Mouse (Mus musculus): ENCODE results near the gene Tmc7.

The Tmc7 gene

GRCm38 (mm10) chr7:118584257-118584907 lies at the start of gene Tmc7:
Tmc7 (minus strand) TSS chr7:118584736.
- no peak for DNase-seq (ENCODE audit: extremely low read depth, low read depth, low spot score)

- no peak for DNase-seq (ENCODE audit: extremely low read depth, low read depth, low spot score)
Measured at GRCm38 (mm10) chr7:118633951-118634350, 49.4 kb upstream of the Tmc7 start.

- no peak for DNase-seq (ENCODE audit: extremely low read depth, low read depth, low spot score)
Measured at GRCm38 (mm10) chr7:118633094-118633493, 48.6 kb upstream of the Tmc7 start.

GRCm38 (mm10) chr7:118627550-118628298 lies 43.2 kb upstream of the Tmc7 start:
- DNase-seq (ENCODE audit: extremely low read depth, low read depth, low spot score): no peak

GRCm38 (mm10) chr7:118621094-118621493 lies 36.6 kb upstream of the Tmc7 start:
- no peak for DNase-seq (ENCODE audit: extremely low read depth, low read depth, low spot score)

- no peak for DNase-seq (ENCODE audit: extremely low read depth, low read depth, low spot score)
Measured at GRCm38 (mm10) chr7:118620243-118620906, 35.8 kb upstream of the Tmc7 start.

- no peak for DNase-seq (ENCODE audit: extremely low read depth, low read depth, low spot score)
Measured at GRCm38 (mm10) chr7:118618104-118618503, 33.6 kb upstream of the Tmc7 start.

- DNase-seq (ENCODE audit: extremely low read depth, low read depth, low spot score): no peak
Measured at GRCm38 (mm10) chr7:118614076-118614475, 29.5 kb upstream of the Tmc7 start.

- no peak for DNase-seq (ENCODE audit: extremely low read depth, low read depth, low spot score)
Measured at GRCm38 (mm10) chr7:118611933-118612332, 27.4 kb upstream of the Tmc7 start.

- no peak for DNase-seq (ENCODE audit: extremely low read depth, low read depth, low spot score)
Measured at GRCm38 (mm10) chr7:118611185-118611749, 26.7 kb upstream of the Tmc7 start.

GRCm38 (mm10) chr7:118610721-118611120 lies 26.2 kb upstream of the Tmc7 start:
- no peak for DNase-seq (ENCODE audit: extremely low read depth, low read depth, low spot score)

GRCm38 (mm10) chr7:118609815-118610214 lies 25.3 kb upstream of the Tmc7 start:
- DNase-seq (ENCODE audit: extremely low read depth, low read depth, low spot score): no peak

GRCm38 (mm10) chr7:118604842-118605241 lies 20.3 kb upstream of the Tmc7 start:
- no peak for DNase-seq (ENCODE audit: extremely low read depth, low read depth, low spot score)

- no peak for DNase-seq (ENCODE audit: extremely low read depth, low read depth, low spot score)
Measured at GRCm38 (mm10) chr7:118599954-118600631, 15.6 kb upstream of the Tmc7 start.

GRCm38 (mm10) chr7:118597201-118597600 lies 12.7 kb upstream of the Tmc7 start, which contains the start of gene Tmc5:
Tmc5 (plus strand) TSS chr7:118597297.
- DNase-seq (ENCODE audit: extremely low read depth, low read depth, low spot score): no peak

- no peak for DNase-seq (ENCODE audit: extremely low read depth, low read depth, low spot score)
Measured at GRCm38 (mm10) chr7:118596271-118596670, 11.7 kb upstream of the Tmc7 start.

GRCm38 (mm10) chr7:118595228-118595627 lies 10.7 kb upstream of the Tmc7 start:
- DNase-seq (ENCODE audit: extremely low read depth, low read depth, low spot score): no peak

GRCm38 (mm10) chr7:118594611-118595010 lies 10.1 kb upstream of the Tmc7 start:
- DNase-seq (ENCODE audit: extremely low read depth, low read depth, low spot score): no peak

- DNase-seq (ENCODE audit: extremely low read depth, low read depth, low spot score): no peak
Measured at GRCm38 (mm10) chr7:118593567-118594407, 9.3 kb upstream of the Tmc7 start.

- no peak for DNase-seq (ENCODE audit: extremely low read depth, low read depth, low spot score)
Measured at GRCm38 (mm10) chr7:118592146-118592545, 7.6 kb upstream of the Tmc7 start.
